Mouse (Mus musculus) adrenal gland, adult 18-20 months (tissue): Measurements from ENCODE around the gene Vmn1r25. TPM values are rescaled to one million over a fixed set of nuclear protein-coding genes. Genes with fewer than 3 reads are reported as not detected.
"Not testable (repeated sequence)": the region's sequence is repeated elsewhere in the genome, so short reads cannot be mapped to it uniquely, and the experiment has no call there.

Experiments used
- DNase-seq, 2 experiments: peaks; one replicate each; pipeline ENCODE4 v3.0.0; 2021 to 2022; ENCODE audit warnings: low spot score in 2 of 2
- long read RNA-seq, 2 experiments: library from polyadenylated mRNA; stranded (forward); transcript quantifications; one replicate each; pipeline ENCODE4 v2.0.0; 2021
- total RNA-seq, 2 experiments: library from RNA; stranded (reverse); gene quantifications; 1 replicate in 1 of 2; 2 replicates in 1 of 2; pipeline ENCODE4 v1.2.3; 2021

Vmn1r25 gene
- not detected for total RNA-seq
- long read RNA-seq, experiment 1: 0 reads
- long read RNA-seq, experiment 2: 0 reads

GRCm38 (mm10) chr6:57980710-57981109 is at the start of gene Vmn1r25:
Vmn1r25 (minus strand) TSS chr6:57980810.
- no peak for DNase-seq

GRCm38 (mm10) chr6:58017478-58017877 is 36.9 kb upstream of the Vmn1r25 start:
- not testable (repeated sequence) for DNase-seq

- no peak for DNase-seq
These were observed 34.4 kb upstream of the Vmn1r25 start, which contains the start of gene Vmn1r26 for GRCm38 (mm10) chr6:58015059-58015458. Vmn1r26 (minus strand) TSS chr6:58015159.

DNA sequence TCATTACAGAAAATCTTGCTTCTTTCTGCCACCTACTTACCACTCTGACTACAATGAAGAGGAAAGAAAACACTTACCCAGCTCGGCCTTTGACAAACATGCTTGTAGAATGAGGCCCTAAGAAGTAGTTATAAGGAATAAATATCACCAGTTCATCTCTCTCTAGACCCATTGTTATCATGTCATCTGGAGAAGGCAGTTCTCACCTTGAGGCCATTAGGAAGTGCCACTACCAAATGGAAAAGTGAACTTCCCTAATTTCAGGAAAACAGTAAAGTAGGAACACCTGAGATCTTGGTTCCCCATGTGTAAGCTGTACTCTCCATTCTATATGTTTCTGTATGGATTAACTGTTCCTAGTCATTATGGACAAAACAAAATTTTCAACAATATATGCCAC is 19.2 kb downstream of the Vmn1r25 start, which contains the start of gene Vmn1r24:
Vmn1r24 (minus strand) TSS at position 101 of the 400 bp plus-strand sequence.
- DNase-seq: not testable (repeated sequence)

Other genes with a start within 250 kb of the Vmn1r25 start
- gene Vopp1, start 155.7 kb downstream of the Vmn1r25 start, total RNA-seq: 10 to 100 TPM; 16.0 to 16.3 TPM
- gene Vmn1r21, start 130.5 kb downstream of the Vmn1r25 start, total RNA-seq: not detected
- gene Vmn1r22, start 72.8 kb downstream of the Vmn1r25 start, total RNA-seq: not detected
- gene Vmn1r23, start 54.0 kb downstream of the Vmn1r25 start, total RNA-seq: not detected
- not detected for gene Vmn1r24, start 19.3 kb downstream of the Vmn1r25 start, total RNA-seq
- not detected for gene Vmn1r26, start 34.3 kb upstream of the Vmn1r25 start, total RNA-seq
- gene Vmn1r27, start 238.0 kb upstream of the Vmn1r25 start, total RNA-seq: not detected